Mouse (Mus musculus) spleen, adult 12 weeks (tissue): ENCODE data around the gene Eif5a.

Experiments used
- DNase-seq: peaks from one replicate; pipeline ENCODE4 v3.0.0; 2022; ENCODE audit warnings: low spot score

The Eif5a gene

GRCm38 (mm10) chr11:69872451-69872850 lies 49.3 kb downstream of the Eif5a start:
- DNase-seq: no peak

GRCm38 (mm10) chr11:69871822-69872221 lies 49.9 kb downstream of the Eif5a start:
- DNase-seq: no peak

- no peak for DNase-seq
These were observed 51.3 kb downstream of the Eif5a start for GRCm38 (mm10) chr11:69870289-69871069.

- no peak for DNase-seq
These were observed 54.4 kb downstream of the Eif5a start for GRCm38 (mm10) chr11:69867335-69867734.
